Mouse (Mus musculus): ENCODE measurements around the gene Srpk1. TPM values are rescaled to one million over a fixed set of nuclear protein-coding genes. Genes with fewer than 3 reads are reported as not detected.

The Srpk1 gene
- total and polyA plus RNA-seq, 3 experiments, result 119 to 211 (median 125) TPM

DNA sequence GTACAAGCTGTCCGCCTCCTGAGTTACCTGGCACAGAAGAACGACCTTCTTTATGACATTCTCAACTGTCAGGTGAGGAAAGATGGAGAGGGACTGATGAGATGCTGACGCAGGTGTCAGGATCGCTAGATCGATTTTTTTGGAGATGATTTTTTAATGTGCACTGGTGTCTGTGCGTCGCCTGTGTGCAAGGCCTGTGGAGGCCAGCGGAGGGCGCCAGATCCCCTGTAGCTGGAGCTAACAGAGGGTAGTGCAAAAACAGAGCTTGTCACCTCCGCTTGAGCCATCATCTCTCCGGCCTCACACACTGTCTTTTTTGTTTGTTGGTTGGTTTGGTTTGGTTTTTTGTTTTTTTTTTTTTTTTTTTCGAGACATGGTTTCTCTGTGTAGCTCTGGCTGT, 84.6 kb downstream of the Srpk1 start:
- H3K79me2 ChIP-seq (ENCODE audit: control insufficient read depth, insufficient read depth, low read length, poor library complexity), result no peaks in the 10 kb centered on the region
- H3K4me1 ChIP-seq (ENCODE audit: control insufficient read depth in 1 of 2, insufficient read depth in 2 of 2, low read length in 2 of 2), result no peaks in the 10 kb centered on the region
- no peaks in the 10 kb centered on the region for H3K36me3 ChIP-seq (ENCODE audit: control insufficient read depth in 1 of 2, insufficient read depth in 2 of 2, low read length in 2 of 2)
- no peaks in the 10 kb centered on the region for H3K9me3 ChIP-seq (replicated peaks; ENCODE audit: insufficient read depth, low read length)
- H3K4me3 ChIP-seq (ENCODE audit: control insufficient read depth in 1 of 2, insufficient read depth in 1 of 2, low read depth in 2 of 2, low read length in 2 of 2), result no peak overlapping the region
- no peaks in the 10 kb centered on the region for H3K27me3 ChIP-seq (ENCODE audit: control insufficient read depth in 1 of 2, insufficient read depth in 2 of 2, low read length in 2 of 2)
- DNase-seq (ENCODE audit: low read depth, low spot score), result no peak
- H3K27ac ChIP-seq (ENCODE audit: control insufficient read depth, low read depth, low read length), result no peak overlapping the region
- no peak overlapping the region for H3K9ac ChIP-seq (ENCODE audit: control insufficient read depth, low read depth, low read length, poor library complexity, severe bottlenecking)
- TF ChIP-seq CHD2 (IDR thresholded peaks at IDR 0.05; ENCODE audit: low read length), result no peak
- TF ChIP-seq USF1 (IDR thresholded peaks at IDR 0.05; ENCODE audit: low read depth, low read length), result no peak
- no peak for TF ChIP-seq ETS1 (IDR thresholded peaks at IDR 0.05; ENCODE audit: low read depth, low read length)
- TF ChIP-seq MYC (IDR thresholded peaks at IDR 0.05; ENCODE audit: low read depth, low read length), result no peak
- TF ChIP-seq MXI1 (IDR thresholded peaks at IDR 0.05; ENCODE audit: low read depth, low read length), result no peak
- TF ChIP-seq MAX (IDR thresholded peaks at IDR 0.05; ENCODE audit: low read length), result no peak
- TF ChIP-seq GATA1 (IDR thresholded peaks at IDR 0.05; ENCODE audit: low read depth, low read length), result no peak
- no peak for TF ChIP-seq TCF12 (IDR thresholded peaks at IDR 0.05; ENCODE audit: low read depth, low read length)
- TF ChIP-seq POLR2A (IDR thresholded peaks at IDR 0.05; ENCODE audit: control insufficient read depth in 1 of 2, insufficient read depth in 1 of 2, low read depth in 1 of 2, low read length in 2 of 2, poor library complexity in 1 of 2), result no peak
- no peak for TF ChIP-seq POLR2AphosphoS2 (IDR thresholded peaks at IDR 0.05; ENCODE audit: low read length)
- peak; percentile 37 for TF ChIP-seq RAD21 (IDR thresholded peaks at IDR 0.05; ENCODE audit: low read depth, low read length)
- TF ChIP-seq SMC3 (IDR thresholded peaks at IDR 0.05; ENCODE audit: low read depth, low read length), result peak; percentile 14; the same call in 1 of the 2 replicates
- no peak for TF ChIP-seq ZMIZ1 (IDR thresholded peaks at IDR 0.05; ENCODE audit: low read depth, low read length)
- TF ChIP-seq HCFC1 (IDR thresholded peaks at IDR 0.05; ENCODE audit: low read depth, low read length), result no peak
- peak; percentile 49 to 55 (median 50); a peak in 5 of 6 replicates for TF ChIP-seq CTCF (IDR thresholded peaks at IDR 0.05 in 2 of 3, conservative IDR thresholded peaks at IDR 0.05 in 1 of 3; ENCODE audit: control insufficient read depth in 1 of 3, insufficient read depth in 1 of 3, low read depth in 2 of 3, low read length in 3 of 3, poor library complexity in 1 of 3, severe bottlenecking in 1 of 3)
- TF ChIP-seq POLR2AphosphoS5 (IDR thresholded peaks at IDR 0.05; ENCODE audit: borderline replicate concordance, low read depth, low read length), result no peak

Other genes starting within 250 kb of the Srpk1 start
- 16.5 and 16.6 TPM in 2 replicates for gene Fkbp5, start 105.2 kb downstream of the Srpk1 start, total RNA-seq (2012; rRNA removed)
- 100 to 1,000 TPM in 1 of 2 experiments, 10 to 100 TPM in 1; 44.3 to 184 TPM for gene Fkbp5, start 105.2 kb downstream of the Srpk1 start, polyA plus RNA-seq (2012; ENCODE audit: insufficient read depth in 1 of 2, insufficient read length in 2 of 2, low read depth in 1 of 2, low replicate concordance in 2 of 2, missing spikeins in 1 of 2)
- gene Armc12, start 91.9 kb downstream of the Srpk1 start, total RNA-seq (2012; rRNA removed), result not detected in 2 replicates
- under 1 TPM in 1 of 2 experiments, not detected in 1; 0.15 TPM for gene Armc12, start 91.9 kb downstream of the Srpk1 start, polyA plus RNA-seq (2012; ENCODE audit: insufficient read depth in 1 of 2, insufficient read length in 2 of 2, low read depth in 1 of 2, low replicate concordance in 2 of 2, missing spikeins in 1 of 2)
- not detected in 2 replicates for gene Clpsl2, start 73.3 kb downstream of the Srpk1 start, total RNA-seq (2012; rRNA removed)
- gene Clpsl2, start 73.3 kb downstream of the Srpk1 start, polyA plus RNA-seq (2012; ENCODE audit: insufficient read depth in 1 of 2, insufficient read length in 2 of 2, low read depth in 1 of 2, low replicate concordance in 2 of 2, missing spikeins in 1 of 2), result not detected
- not detected in 2 replicates for gene Clps, start 61.9 kb downstream of the Srpk1 start, total RNA-seq (2012; rRNA removed)
- gene Clps, start 61.9 kb downstream of the Srpk1 start, polyA plus RNA-seq (2012; ENCODE audit: insufficient read depth in 1 of 2, insufficient read length in 2 of 2, low read depth in 1 of 2, low replicate concordance in 2 of 2, missing spikeins in 1 of 2), result not detected
- gene Lhfpl5, start 47.1 kb downstream of the Srpk1 start, total RNA-seq (2012; rRNA removed), result not detected in 2 replicates
- gene Lhfpl5, start 47.1 kb downstream of the Srpk1 start, polyA plus RNA-seq (2012; ENCODE audit: insufficient read depth in 1 of 2, insufficient read length in 2 of 2, low read depth in 1 of 2, low replicate concordance in 2 of 2, missing spikeins in 1 of 2), result under 1 TPM in 1 of 2 experiments, not detected in 1; 0.19 TPM
- 0.58 and 0.69 TPM in 2 replicates for gene Slc26a8, start 67.5 kb upstream of the Srpk1 start, total RNA-seq (2012; rRNA removed)
- 1 to 10 TPM in 1 of 2 experiments, not detected in 1; 1.6 TPM for gene Slc26a8, start 67.5 kb upstream of the Srpk1 start, polyA plus RNA-seq (2012; ENCODE audit: insufficient read depth in 1 of 2, insufficient read length in 2 of 2, low read depth in 1 of 2, low replicate concordance in 2 of 2, missing spikeins in 1 of 2)
- 61.5 and 67.3 TPM in 2 replicates for gene Mapk14, start 68.6 kb upstream of the Srpk1 start, total RNA-seq (2012; rRNA removed)
- gene Mapk14, start 68.6 kb upstream of the Srpk1 start, polyA plus RNA-seq (2012; ENCODE audit: insufficient read depth in 1 of 2, insufficient read length in 2 of 2, low read depth in 1 of 2, low replicate concordance in 2 of 2, missing spikeins in 1 of 2), result 10 to 100 TPM in 1 of 2 experiments, not detected in 1; 93.2 TPM
- 0.42 and 0.92 TPM in 2 replicates for gene AC170998.1, start 103.4 kb upstream of the Srpk1 start, total RNA-seq (2012; rRNA removed)
- under 1 TPM in 1 of 2 experiments, not detected in 1; 0.42 TPM for gene AC170998.1, start 103.4 kb upstream of the Srpk1 start, polyA plus RNA-seq (2012; ENCODE audit: insufficient read depth in 1 of 2, insufficient read length in 2 of 2, low read depth in 1 of 2, low replicate concordance in 2 of 2, missing spikeins in 1 of 2)
- gene Mapk13, start 146.6 kb upstream of the Srpk1 start, total RNA-seq (2012; rRNA removed), result 0.04 TPM in 1 of 2 replicates, not detected in the other
- 1 to 10 TPM in 1 of 2 experiments, not detected in 1; 1.4 TPM for gene Mapk13, start 146.6 kb upstream of the Srpk1 start, polyA plus RNA-seq (2012; ENCODE audit: insufficient read depth in 1 of 2, insufficient read length in 2 of 2, low read depth in 1 of 2, low replicate concordance in 2 of 2, missing spikeins in 1 of 2)
- gene Brpf3, start 178.4 kb upstream of the Srpk1 start, total RNA-seq (2012; rRNA removed), result 1.7 and 2.5 TPM in 2 replicates
- 10 to 100 TPM in 1 of 2 experiments, not detected in 1; 23.7 TPM for gene Brpf3, start 178.4 kb upstream of the Srpk1 start, polyA plus RNA-seq (2012; ENCODE audit: insufficient read depth in 1 of 2, insufficient read length in 2 of 2, low read depth in 1 of 2, low replicate concordance in 2 of 2, missing spikeins in 1 of 2)
- gene Pnpla1, start 235.7 kb upstream of the Srpk1 start, total RNA-seq (2012; rRNA removed), result 0.08 TPM in 1 of 2 replicates, not detected in the other
- gene Pnpla1, start 235.7 kb upstream of the Srpk1 start, polyA plus RNA-seq (2012; ENCODE audit: insufficient read depth in 1 of 2, insufficient read length in 2 of 2, low read depth in 1 of 2, low replicate concordance in 2 of 2, missing spikeins in 1 of 2), result under 1 TPM in 1 of 2 experiments, not detected in 1; 0.38 TPM

Measured in MEL (cell line).